Mouse (Mus musculus) stomach, postnatal 0 days (tissue): ENCODE results near the gene Scarf1.

Source experiments
- CTCF ChIP-seq: IDR thresholded peaks from 2 replicates; pipeline ENCODE4 v1.5.1; 2016; ENCODE audit warnings: antibody characterized with exemption, low read depth, mild to moderate bottlenecking, moderate library complexity
- EP300 ChIP-seq: optimal IDR thresholded peaks from 2 replicates; pipeline ENCODE3; 2016; ENCODE audit warnings: antibody characterized with exemption

GRCm38 (mm10) chr11:75565849-75566248 is 52.5 kb downstream of the Scarf1 start:
- no peak for TF ChIP-seq EP300
- no peak for TF ChIP-seq CTCF
